Mouse (Mus musculus) cerebellum, postnatal 4 days (tissue): ENCODE data around the gene Zfp57.
A peak's percentile ranks its signal among the peaks of the same experiment; 100 is the strongest.
"Not testable (repeated sequence)": the region's sequence is repeated elsewhere in the genome, so short reads cannot be mapped to it uniquely, and the experiment has no call there.

Source experiments
- DNase-seq, 2 experiments: peaks; one replicate each; pipeline ENCODE4 v3.0.0; 2022; ENCODE audit warnings: low spot score in 2 of 2, mixed read lengths in 1 of 2

Gene Zfp57

GRCm38 (mm10) chr17:36995448-36995847 is 5.5 kb upstream of the Zfp57 start:
- DNase-seq, result no peak

GRCm38 (mm10) chr17:36997033-36997735 is 3.8 kb upstream of the Zfp57 start:
- peak; percentile 58 to 80 for DNase-seq

- DNase-seq, result no peak
Observed at GRCm38 (mm10) chr17:36998477-36998876, 2.5 kb upstream of the Zfp57 start.

- peak; percentile 31 to 60 for DNase-seq
Observed at GRCm38 (mm10) chr17:37002364-37003330, 1.7 kb downstream of the Zfp57 start.

GRCm38 (mm10) chr17:37003366-37003765 is 2.4 kb downstream of the Zfp57 start:
- DNase-seq, result no peak

- no peak for DNase-seq
Observed at GRCm38 (mm10) chr17:37008161-37008560, 7.2 kb downstream of the Zfp57 start.

- DNase-seq, result no peak
Observed at GRCm38 (mm10) chr17:37009460-37010042, 8.6 kb downstream of the Zfp57 start.

GRCm38 (mm10) chr17:37011719-37012118 is 10.8 kb downstream of the Zfp57 start:
- DNase-seq, result no peak

GRCm38 (mm10) chr17:37012141-37012540 is 11.2 kb downstream of the Zfp57 start:
- no peak for DNase-seq

- DNase-seq, result no peak
Observed at GRCm38 (mm10) chr17:37016333-37016732, 15.4 kb downstream of the Zfp57 start.

- DNase-seq, result no peak
Observed at GRCm38 (mm10) chr17:37018328-37018727, 17.4 kb downstream of the Zfp57 start.

- not testable (repeated sequence) for DNase-seq
Observed at GRCm38 (mm10) chr17:37019242-37019641, 18.3 kb downstream of the Zfp57 start.

GRCm38 (mm10) chr17:37022628-37023576 is 21.9 kb downstream of the Zfp57 start, which contains the start of gene Mog:
TSS of gene Mog (minus strand) at chr17:37023398.
- no peak for DNase-seq

- DNase-seq, result no peak
Observed at GRCm38 (mm10) chr17:37026425-37026824, 25.5 kb downstream of the Zfp57 start.

- no peak for DNase-seq
Observed at GRCm38 (mm10) chr17:37027486-37027885, 26.5 kb downstream of the Zfp57 start.

- DNase-seq, result no peak
Observed at GRCm38 (mm10) chr17:37028212-37028611, 27.2 kb downstream of the Zfp57 start.

GRCm38 (mm10) chr17:37028683-37029120 is 27.7 kb downstream of the Zfp57 start:
- DNase-seq, result peak; percentile 81 to 92

GRCm38 (mm10) chr17:37029162-37029561 is 28.2 kb downstream of the Zfp57 start:
- no peak for DNase-seq

- no peak for DNase-seq
Observed at GRCm38 (mm10) chr17:37039127-37039894, 38.3 kb downstream of the Zfp57 start.

GRCm38 (mm10) chr17:37044651-37045244 is 43.8 kb downstream of the Zfp57 start:
- DNase-seq, result no peak
